Mouse (Mus musculus) c-Kit-negative CD71-positive TER-119-positive erythroid progenitor cells, embryonic 14.5 days (primary cell): ENCODE measurements around the gene Mpped1.

Source experiments
- DNase-seq: peaks from one replicate; pipeline ENCODE4 v3.0.0-alpha.2; 2013; ENCODE audit warnings: low read depth, low spot score

The Mpped1 gene

GRCm38 (mm10) chr15:83779387-83779786, at the start of gene Mpped1:
Gene Mpped1 (plus strand): TSS chr15:83779467.
- DNase-seq, result no peak

- no peak for DNase-seq
These were observed 38.4 kb upstream of the Mpped1 start for GRCm38 (mm10) chr15:83740676-83741422.

- no peak for DNase-seq
These were observed 37.2 kb upstream of the Mpped1 start for GRCm38 (mm10) chr15:83742018-83742417.

DNA sequence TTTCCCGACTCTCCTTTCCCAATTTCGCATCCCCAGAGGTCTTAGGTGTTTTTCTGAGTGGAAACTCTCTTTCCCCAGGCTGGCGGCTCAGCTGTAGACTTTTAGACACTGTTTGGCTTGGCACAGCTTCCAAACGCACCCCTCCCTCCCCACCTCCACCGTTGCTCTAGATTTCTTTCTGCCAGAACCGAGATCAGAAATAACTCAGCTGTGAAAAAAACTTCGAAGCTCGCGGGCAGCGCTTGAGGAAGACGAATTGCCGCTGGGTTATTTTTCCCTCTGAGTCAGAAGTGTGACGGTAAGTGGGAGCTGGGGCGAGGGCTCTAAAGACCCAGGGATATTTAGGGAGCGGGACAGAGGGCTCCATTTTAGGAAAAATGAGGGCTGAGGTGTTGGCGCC, 33.0 kb upstream of the Mpped1 start:
- no peak for DNase-seq

DNA sequence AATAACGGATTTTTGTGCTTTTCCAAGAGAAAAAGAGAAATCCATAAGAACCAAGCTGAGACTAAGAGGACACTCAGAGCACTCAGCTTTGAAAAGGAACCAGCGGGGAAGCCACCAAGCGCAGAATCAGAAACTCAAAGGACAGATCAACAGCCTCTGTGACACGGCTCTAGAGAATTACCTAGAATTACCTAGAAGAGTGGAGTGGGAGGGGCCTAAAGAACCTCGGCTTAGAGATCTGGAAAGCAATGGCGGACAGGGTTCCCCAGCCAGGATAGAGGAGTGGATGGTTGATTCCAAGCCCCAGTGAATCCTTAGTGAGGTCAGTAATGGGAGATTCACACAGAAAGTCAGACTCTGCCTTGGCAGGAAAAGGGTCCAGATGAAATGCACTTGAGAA, 30.3 kb upstream of the Mpped1 start:
- no peak for DNase-seq

DNA sequence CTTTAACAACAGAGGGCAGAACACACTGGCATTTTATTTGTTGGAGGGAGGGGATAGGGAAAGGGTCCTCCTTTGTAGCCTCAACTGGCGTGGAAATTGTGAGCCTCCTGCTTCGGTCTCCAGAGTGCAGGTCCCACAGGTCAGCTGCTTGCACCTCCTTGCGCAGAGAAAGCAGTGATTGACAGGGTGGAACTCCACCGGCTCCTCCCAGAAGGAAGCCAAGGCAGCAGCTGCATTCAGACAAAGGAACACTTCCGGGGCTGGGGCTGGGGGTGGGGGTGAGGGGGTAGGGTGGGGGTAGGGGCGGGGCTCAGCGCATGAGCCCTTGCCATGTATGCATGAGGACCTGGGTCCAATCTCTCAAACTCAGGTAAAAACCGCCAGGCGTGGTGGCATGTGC, 29.8 kb upstream of the Mpped1 start:
- no peak for DNase-seq

- DNase-seq, result no peak
These were observed 22.5 kb upstream of the Mpped1 start for GRCm38 (mm10) chr15:83756742-83757141.

- DNase-seq, result no peak
These were observed 20.3 kb upstream of the Mpped1 start for GRCm38 (mm10) chr15:83758958-83759357.

DNA sequence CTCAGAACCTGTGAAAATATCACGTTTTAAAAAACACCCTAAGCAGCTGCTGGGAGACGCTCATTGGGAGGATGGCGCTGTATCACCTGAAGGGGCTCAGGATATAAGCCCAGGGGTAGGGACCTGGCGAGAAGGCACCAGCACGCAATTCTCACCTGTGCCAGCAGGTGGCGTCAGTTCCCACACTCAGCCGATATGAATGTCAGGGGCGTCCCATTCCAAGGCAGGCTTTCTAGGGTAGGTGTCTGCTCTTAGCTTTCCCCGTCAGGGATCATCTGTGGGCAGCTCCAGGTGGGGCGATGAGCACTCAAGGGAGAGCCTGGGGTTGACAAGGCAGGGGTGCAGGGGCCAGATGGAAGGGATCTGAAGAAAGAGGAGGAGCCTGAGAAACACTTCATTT, 18.6 kb upstream of the Mpped1 start:
- no peak for DNase-seq

GRCm38 (mm10) chr15:83761512-83761911, 17.8 kb upstream of the Mpped1 start:
- no peak for DNase-seq

DNA sequence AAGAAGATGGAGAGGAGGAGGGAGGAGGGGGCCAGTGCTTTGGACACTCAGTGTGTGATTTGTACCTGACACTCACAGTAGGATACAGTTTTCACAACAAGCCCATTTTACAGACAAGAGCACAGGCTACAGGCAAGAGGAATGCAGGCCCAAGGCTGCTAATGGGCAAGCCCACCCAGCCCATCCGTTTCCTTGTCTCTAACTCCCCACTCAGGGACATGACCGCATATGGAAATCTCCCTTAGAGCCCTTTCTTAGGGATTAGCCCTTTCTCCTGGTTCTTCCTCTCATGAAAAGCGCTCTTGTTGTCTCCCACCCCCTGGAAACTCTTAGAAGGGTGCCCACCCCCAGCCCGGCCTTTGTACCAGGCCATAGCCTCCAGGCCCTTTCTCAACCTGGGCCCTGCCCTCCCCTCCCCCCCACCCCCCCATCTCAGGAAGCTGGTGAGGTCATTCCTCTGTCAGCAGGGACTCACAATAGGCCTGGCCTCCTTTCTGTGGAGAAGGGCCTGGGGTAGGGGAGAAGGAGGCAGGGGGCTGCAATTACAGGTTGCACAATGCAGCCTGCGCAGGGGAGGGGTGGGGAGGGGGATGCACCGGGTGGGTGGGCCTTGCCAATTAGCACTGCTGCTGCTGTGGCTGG, 13.8 kb upstream of the Mpped1 start:
- DNase-seq, result no peak

DNA sequence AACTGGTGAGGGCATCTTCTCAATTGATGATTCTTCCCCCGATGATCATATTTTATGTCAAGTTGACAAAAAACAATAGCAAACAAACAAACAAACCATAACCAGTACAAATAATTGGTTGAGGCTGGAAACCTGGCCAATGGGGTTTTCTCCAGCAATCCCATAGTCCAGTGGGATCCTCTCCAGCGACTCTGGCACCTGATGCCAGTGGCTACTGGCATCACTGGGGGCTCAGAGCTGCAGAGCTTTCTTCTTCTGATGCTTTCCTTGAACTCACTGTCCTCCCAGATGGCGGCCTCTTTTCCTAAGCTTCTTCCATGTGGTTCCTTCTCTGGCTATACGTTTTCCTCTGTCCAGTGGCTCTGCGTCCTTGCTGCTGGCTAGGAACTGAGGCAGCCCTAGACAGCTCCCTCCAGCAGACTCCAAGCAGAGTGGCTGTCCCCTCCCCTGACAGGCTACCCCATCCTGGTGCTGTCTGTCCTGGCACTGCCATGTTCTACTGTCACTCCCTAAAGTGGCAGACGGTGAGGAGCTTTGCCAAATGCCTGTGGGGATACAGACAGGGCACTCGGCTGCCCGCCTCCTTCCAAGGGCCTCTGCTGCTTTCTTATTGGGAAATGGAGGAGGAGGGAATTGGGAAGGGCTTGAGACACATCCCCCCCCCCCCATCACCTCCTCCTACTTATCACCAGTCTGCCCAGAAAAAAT, 7.8 kb upstream of the Mpped1 start:
- DNase-seq, result no peak

DNA sequence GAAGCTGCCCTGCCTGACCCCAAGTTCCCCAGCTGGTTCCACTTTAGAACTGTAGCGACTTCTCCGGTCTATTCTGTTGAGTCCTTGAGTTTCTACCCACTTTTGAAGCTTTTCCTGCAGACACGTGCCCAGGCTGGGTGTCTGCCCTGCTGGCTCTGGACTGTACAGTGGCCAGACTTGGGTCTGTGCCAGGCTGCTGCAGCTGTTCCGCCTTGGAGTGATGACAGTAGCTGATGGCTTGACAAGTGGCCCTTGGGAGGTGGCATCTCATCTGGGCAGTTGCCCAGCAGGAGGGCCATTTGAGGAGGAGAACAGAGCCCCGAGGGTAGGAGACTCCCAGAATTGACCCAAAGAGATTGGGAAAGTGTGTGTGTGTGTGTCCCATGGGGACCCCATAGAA, 6.8 kb upstream of the Mpped1 start:
- no peak for DNase-seq

GRCm38 (mm10) chr15:83772953-83773352, 6.3 kb upstream of the Mpped1 start:
- no peak for DNase-seq

- DNase-seq, result no peak
These were observed 4.3 kb upstream of the Mpped1 start for GRCm38 (mm10) chr15:83774922-83775321.

GRCm38 (mm10) chr15:83776265-83777000, 2.8 kb upstream of the Mpped1 start:
- DNase-seq, result no peak

GRCm38 (mm10) chr15:83777476-83777875, 1.8 kb upstream of the Mpped1 start:
- DNase-seq, result no peak

DNA sequence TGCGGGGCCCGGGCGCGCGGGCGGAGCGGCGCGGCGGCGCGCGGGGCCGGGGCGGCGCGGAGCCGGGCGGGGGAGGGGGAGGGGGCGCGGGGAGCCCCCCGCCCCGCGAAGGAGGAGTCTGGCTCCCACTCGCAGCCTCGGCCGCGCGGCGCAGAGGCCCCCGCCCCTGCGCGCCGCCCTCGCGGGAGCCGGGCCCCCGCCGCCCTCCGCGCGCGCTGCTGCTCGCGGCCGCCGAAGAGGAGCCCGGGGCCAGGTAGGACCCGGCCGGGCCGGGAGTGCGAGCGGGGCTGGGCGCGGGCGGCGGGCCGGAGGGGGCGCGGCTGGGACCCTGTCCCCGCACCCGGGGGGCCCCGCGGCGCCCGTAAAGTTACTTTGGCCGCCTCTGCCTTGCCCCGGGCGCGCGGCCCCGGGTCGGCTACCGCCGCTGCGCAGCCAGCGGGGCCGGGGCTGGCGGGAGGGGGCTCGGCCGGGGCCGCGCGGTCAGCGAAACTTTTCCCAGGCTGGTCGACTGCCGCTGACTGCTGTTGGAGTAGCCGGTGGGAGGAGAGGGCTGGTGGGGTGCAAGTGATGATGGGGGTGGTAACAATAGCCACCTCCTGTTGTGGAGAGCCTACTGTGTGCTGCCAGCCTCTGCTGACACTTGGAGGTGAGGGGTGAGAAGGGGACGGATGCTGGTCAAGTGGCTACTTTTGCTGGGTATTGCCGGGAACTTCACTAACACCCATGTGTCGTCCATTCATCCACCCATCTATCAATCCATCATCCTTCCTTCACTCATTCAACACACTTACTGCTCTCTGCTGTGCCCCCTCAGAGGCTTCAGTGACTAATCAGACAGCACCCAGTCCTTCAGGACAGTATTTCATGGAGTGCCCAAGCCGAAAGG, 831 bp downstream of the Mpped1 start:
- no peak for DNase-seq

DNA sequence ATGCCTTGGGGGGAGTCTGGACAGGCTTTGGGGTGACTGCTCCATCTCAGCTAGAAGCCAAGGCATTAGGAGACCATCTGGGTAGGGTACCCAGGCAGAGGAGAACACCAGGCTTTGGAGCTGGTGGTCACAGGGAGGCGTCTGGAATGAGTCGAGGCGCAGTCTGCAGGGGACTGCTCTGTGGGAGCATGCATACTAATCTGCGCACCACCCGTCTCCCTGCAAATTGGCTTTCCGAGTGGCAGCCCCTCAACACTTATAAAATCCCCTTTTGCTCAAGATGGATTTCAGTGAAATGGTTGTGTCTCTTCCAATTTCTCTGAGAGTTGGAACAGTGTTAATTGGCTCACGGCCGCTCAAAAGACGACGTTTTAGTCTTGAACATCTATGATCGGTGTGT, 2.0 kb downstream of the Mpped1 start:
- no peak for DNase-seq

DNA sequence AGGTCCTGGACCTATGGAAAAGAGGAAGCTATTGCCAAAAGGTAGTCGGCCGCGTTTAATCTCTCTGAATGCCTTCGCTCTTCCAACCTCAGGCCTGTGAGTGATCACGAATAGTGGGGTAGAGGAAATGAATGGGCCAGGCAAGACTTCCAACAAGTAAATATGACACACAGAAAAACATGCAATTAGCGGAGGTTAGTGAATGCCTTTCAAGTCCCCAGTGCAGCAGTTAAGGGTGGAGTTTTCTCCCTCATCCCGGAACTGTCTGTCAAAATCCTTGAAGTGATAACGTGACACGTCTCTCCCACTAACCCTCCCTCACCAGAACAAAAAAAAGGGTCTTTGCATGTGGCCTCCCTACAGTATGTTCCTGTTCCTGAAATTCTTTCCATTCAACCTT, 3.0 kb downstream of the Mpped1 start:
- DNase-seq, result no peak

DNA sequence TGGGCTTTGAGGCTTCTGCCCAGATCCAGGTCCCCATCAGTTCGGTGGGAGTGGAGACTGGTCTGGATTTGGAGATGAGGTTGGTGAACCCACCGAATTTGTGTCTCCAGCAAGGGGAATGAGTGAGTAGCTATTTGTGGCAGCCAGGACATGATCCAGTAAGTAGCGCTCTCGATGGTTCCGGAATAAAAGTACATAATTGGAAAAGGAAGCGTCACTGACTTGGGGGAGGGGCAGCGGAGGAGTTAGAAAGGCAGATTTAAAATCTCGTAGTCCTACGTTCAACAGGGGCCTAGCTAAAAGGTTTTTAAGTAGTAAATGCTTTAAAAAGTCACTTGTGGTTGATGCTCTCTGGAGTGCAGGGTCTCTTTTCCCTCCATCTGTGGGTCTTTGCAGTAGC, 5.5 kb downstream of the Mpped1 start:
- no peak for DNase-seq
